Comparison of ENCODE assay signal across 8 mouse cellular contexts in the genomic region with DNA sequence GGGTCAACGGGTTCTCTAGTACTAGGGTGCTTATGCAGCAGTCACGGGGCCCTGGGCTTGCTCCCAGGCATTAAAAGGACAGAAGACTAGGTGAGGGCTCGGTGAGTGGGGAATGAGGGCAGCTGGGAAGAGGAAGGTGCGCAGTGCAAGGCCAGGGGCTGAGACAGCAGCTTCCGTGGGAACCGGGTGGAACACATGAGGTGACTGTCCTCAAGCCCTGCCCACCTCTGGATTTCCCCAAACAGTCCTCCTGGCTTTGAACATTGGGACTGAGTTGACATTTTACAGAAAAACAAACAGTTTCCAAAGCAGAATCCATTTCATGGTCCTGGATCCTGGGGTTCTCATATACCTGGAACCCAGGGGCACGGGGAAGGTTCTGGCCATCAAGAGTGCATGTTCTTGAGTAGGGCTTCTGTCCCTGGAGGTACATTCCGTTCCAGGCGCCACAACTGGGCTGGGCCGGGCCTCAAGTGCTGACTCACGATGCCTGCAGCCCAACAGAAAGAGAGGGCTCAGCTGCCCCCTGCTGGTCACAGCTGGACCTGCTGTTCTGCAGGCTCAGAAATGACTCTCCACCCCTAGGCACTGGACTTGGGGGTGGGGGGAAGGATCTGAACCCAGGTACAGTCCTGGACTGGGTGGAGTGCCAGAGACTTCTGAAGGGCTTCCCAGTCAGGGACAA. TPM values are rescaled to one million over a fixed set of nuclear protein-coding genes. Genes with fewer than 3 reads are reported as not detected.
A peak's percentile ranks its signal among the peaks of the same experiment; 100 is the strongest.
DNase-seq lines count a peak whose midpoint lies in the region; ATAC-seq and TF ChIP-seq lines count a peak whose summit lies in the region.

No protein-coding gene starts in this region.

- H3K9me3 ChIP-seq in embryonic facial prominence, embryonic 15.5 days (replicated peaks) = no peaks in the 10 kb centered on the region
- no peaks in the 10 kb centered on the region for H3K9me3 ChIP-seq in kidney, embryonic 14.5 days (ENCODE audit: control insufficient read depth, low read length)
- H3K9me3 ChIP-seq in limb, embryonic 15.5 days = no peaks in the 10 kb centered on the region
- H3K9me3 ChIP-seq in midbrain, postnatal 0 days (ENCODE audit: low read length) = no peaks in the 10 kb centered on the region

- H3K4me3 ChIP-seq in embryonic facial prominence, embryonic 15.5 days (replicated peaks) = no peak overlapping the region
- H3K4me3 ChIP-seq in kidney, embryonic 14.5 days (ENCODE audit: low read length) = 0 out of 2 replicates have a peak overlapping the region, but pooled peaks have one; percentile 6
- H3K4me3 ChIP-seq in limb, embryonic 15.5 days = no peak overlapping the region
- no peak overlapping the region for H3K4me3 ChIP-seq in midbrain, postnatal 0 days (ENCODE audit: low read depth, low read length)

- peak overlapping the region; percentile 99 for H3K27ac ChIP-seq in embryonic facial prominence, embryonic 15.5 days (replicated peaks)
- peak overlapping the region; percentile 24; the same call in 1 of the 2 replicates for H3K27ac ChIP-seq in kidney, embryonic 14.5 days (ENCODE audit: low read depth, low read length)
- H3K27ac ChIP-seq in limb, embryonic 15.5 days = peak overlapping the region; percentile 97
- no peak overlapping the region for H3K27ac ChIP-seq in midbrain, postnatal 0 days (ENCODE audit: low read depth, low read length)

- H3K9ac ChIP-seq in embryonic facial prominence, embryonic 15.5 days = no peak overlapping the region
- H3K9ac ChIP-seq in kidney, embryonic 14.5 days (ENCODE audit: low read depth, low read length) = no peak overlapping the region
- no peak overlapping the region for H3K9ac ChIP-seq in limb, embryonic 15.5 days
- no peak overlapping the region for H3K9ac ChIP-seq in midbrain, postnatal 0 days (replicated peaks; ENCODE audit: low read length, poor library complexity, severe bottlenecking)

- ATAC-seq in embryonic facial prominence, embryonic 15.5 days (ENCODE audit: insufficient number of reproducible peaks, low FRiP score, low TSS enrichment, low read depth) = 0 out of 2 replicates have a peak, but pooled peaks have one; percentile 15
- peak; percentile 16; the same call in 1 of the 2 replicates for ATAC-seq in kidney, embryonic 14.5 days (ENCODE audit: low FRiP score, low TSS enrichment)
- ATAC-seq in limb, embryonic 15.5 days (ENCODE audit: insufficient number of reproducible peaks, low FRiP score, low TSS enrichment, low read depth) = no peak
- peak; percentile 14; the same call in 1 of the 2 replicates for ATAC-seq in midbrain, postnatal 0 days (ENCODE audit: low FRiP score)

- peaks cover 58% of the 10 kb centered on the region for H3K4me1 ChIP-seq in embryonic facial prominence, embryonic 15.5 days
- peaks cover 45% of the 10 kb centered on the region for H3K4me1 ChIP-seq in kidney, embryonic 14.5 days (ENCODE audit: control insufficient read depth, insufficient read depth, low read length)
- H3K4me1 ChIP-seq in limb, embryonic 15.5 days = peaks cover 47% of the 10 kb centered on the region
- H3K4me1 ChIP-seq in midbrain, postnatal 0 days (ENCODE audit: insufficient read depth, low read length) = peaks cover 33% of the 10 kb centered on the region

- peak; percentile 98 for TF ChIP-seq CTCF in midbrain, postnatal 0 days (IDR thresholded peaks at IDR 0.05)

- no peaks in the 10 kb centered on the region for H3K27me3 ChIP-seq in embryonic facial prominence, embryonic 15.5 days
- H3K27me3 ChIP-seq in kidney, embryonic 14.5 days (ENCODE audit: control insufficient read depth, insufficient read depth, low read length) = no peaks in the 10 kb centered on the region
- H3K27me3 ChIP-seq in limb, embryonic 15.5 days = no peaks in the 10 kb centered on the region
- H3K27me3 ChIP-seq in midbrain, postnatal 0 days (ENCODE audit: insufficient read depth, low read length) = no peaks in the 10 kb centered on the region

- H3K4me2 ChIP-seq in embryonic facial prominence, embryonic 15.5 days (replicated peaks) = no peak overlapping the region; the same call in 1 of the 2 replicates
- no peak overlapping the region for H3K4me2 ChIP-seq in kidney, embryonic 14.5 days (replicated peaks; ENCODE audit: low read depth, low read length)
- 0 out of 2 replicates have a peak overlapping the region, but pooled peaks have one; percentile 26 for H3K4me2 ChIP-seq in limb, embryonic 15.5 days
- H3K4me2 ChIP-seq in midbrain, postnatal 0 days (ENCODE audit: low read depth, low read length, poor library complexity, severe bottlenecking) = peak overlapping the region; percentile 16; the same call in 1 of the 2 replicates

- H3K36me3 ChIP-seq in embryonic facial prominence, embryonic 15.5 days = peaks cover 24% of the 10 kb centered on the region
- peaks cover 21% of the 10 kb centered on the region for H3K36me3 ChIP-seq in kidney, embryonic 14.5 days (ENCODE audit: control insufficient read depth, insufficient read depth, low read length)
- peaks cover 22% of the 10 kb centered on the region for H3K36me3 ChIP-seq in limb, embryonic 15.5 days
- peaks cover 8% of the 10 kb centered on the region for H3K36me3 ChIP-seq in midbrain, postnatal 0 days (ENCODE audit: insufficient read depth, low read length)

- 27% methylated on average over 11 of the region's 11 CpGs for WGBS in embryonic facial prominence, embryonic 15.5 days
- 28% methylated on average over 11 of the region's 11 CpGs for WGBS in kidney, embryonic 14.5 days
- 29% methylated on average over 11 of the region's 11 CpGs for WGBS in limb, embryonic 15.5 days
- WGBS in midbrain, postnatal 0 days = 32% methylated on average over 11 of the region's 11 CpGs

- peak; percentile 93 for DNase-seq in 416B (ENCODE audit: low read depth)
- peak; percentile 80 to 90 for DNase-seq in adrenal gland, postnatal 4 days (ENCODE audit: low spot score in 2 of 2)
- peak; percentile 94 to 96 for DNase-seq in heart, adult 9 months (ENCODE audit: low spot score in 2 of 2)
- DNase-seq in midbrain, postnatal 0 days (ENCODE audit: low spot score) = peak; percentile 88
- DNase-seq in spleen, postnatal 10 days (ENCODE audit: low spot score in 2 of 2) = peak; percentile 94 to 96

RNA-seq across cellular contexts. Expression of gene Frmd8, which starts 25.1 kb away (rescaled TPM):
- 10 to 100 TPM; 42.4 to 45.9 TPM for total RNA-seq in adrenal gland, postnatal 4 days (2021)
- polyA plus RNA-seq in embryonic facial prominence, embryonic 15.5 days (2015; fragmentation: Nextera tagmentation; extraction: Ambion mirVana) = 32.5 and 37.4 TPM in 2 replicates
- 17.4 and 26.5 TPM in 2 replicates for polyA plus RNA-seq in kidney, embryonic 14.5 days (2014; fragmentation: Nextera tagmentation; extraction: Ambion mirVana)
- polyA plus RNA-seq in limb, embryonic 15.5 days (2015; fragmentation: Nextera tagmentation; extraction: Ambion mirVana) = 28.4 and 31.3 TPM in 2 replicates
- total RNA-seq in midbrain, postnatal 0 days (2014; rRNA removed) = 11.2 and 19.1 TPM in 2 replicates
- polyA plus RNA-seq in midbrain, postnatal 0 days (2015; fragmentation: Nextera tagmentation; extraction: Ambion mirVana) = 11.2 and 11.7 TPM in 2 replicates

RNA-seq across cellular contexts. Expression of gene Slc25a45, which starts 27.6 kb away (rescaled TPM):
- 10 to 100 TPM; 25.9 to 26.3 TPM for total RNA-seq in adrenal gland, postnatal 4 days (2021)
- 5.9 and 7.5 TPM in 2 replicates for polyA plus RNA-seq in embryonic facial prominence, embryonic 15.5 days (2015; fragmentation: Nextera tagmentation; extraction: Ambion mirVana)
- polyA plus RNA-seq in kidney, embryonic 14.5 days (2014; fragmentation: Nextera tagmentation; extraction: Ambion mirVana) = 3.3 and 3.5 TPM in 2 replicates
- 3.4 and 5.2 TPM in 2 replicates for polyA plus RNA-seq in limb, embryonic 15.5 days (2015; fragmentation: Nextera tagmentation; extraction: Ambion mirVana)
- total RNA-seq in midbrain, postnatal 0 days (2014; rRNA removed) = 3.7 and 4.8 TPM in 2 replicates
- 2.1 and 2.7 TPM in 2 replicates for polyA plus RNA-seq in midbrain, postnatal 0 days (2015; fragmentation: Nextera tagmentation; extraction: Ambion mirVana)

RNA-seq across cellular contexts. Expression of gene Tigd3, which starts 44.0 kb away (rescaled TPM):
- 1 to 10 TPM; 3.1 TPM for total RNA-seq in adrenal gland, postnatal 4 days (2021)
- 3.4 and 3.6 TPM in 2 replicates for polyA plus RNA-seq in embryonic facial prominence, embryonic 15.5 days (2015; fragmentation: Nextera tagmentation; extraction: Ambion mirVana)
- 2.9 and 4.0 TPM in 2 replicates for polyA plus RNA-seq in kidney, embryonic 14.5 days (2014; fragmentation: Nextera tagmentation; extraction: Ambion mirVana)
- polyA plus RNA-seq in limb, embryonic 15.5 days (2015; fragmentation: Nextera tagmentation; extraction: Ambion mirVana) = 3.1 TPM in 2 replicates
- total RNA-seq in midbrain, postnatal 0 days (2014; rRNA removed) = 9.0 and 11.4 TPM in 2 replicates
- 10.6 and 10.9 TPM in 2 replicates for polyA plus RNA-seq in midbrain, postnatal 0 days (2015; fragmentation: Nextera tagmentation; extraction: Ambion mirVana)

Comparison
In these comparisons a context has a peak if more than half of its experiments do, and no peak if none do; other contexts are left out.
1. H3K4me2 ChIP-seq: peak in limb, embryonic 15.5 days (single experiment) and midbrain, postnatal 0 days (single experiment); none in embryonic facial prominence, embryonic 15.5 days (single experiment) and kidney, embryonic 14.5 days (single experiment).
2. Peak in every context shown above with its lines, with median percentiles within 50 percentile points of each other: DNase-seq.